Mouse (Mus musculus) midbrain, embryonic 13.5 days (tissue): ENCODE measurements at regions not wholly inside any gene's neighbourhood (a gene's known extent, or its start where the extent isn't known, plus 50 kb on each side); places are given as distances from the start of the nearest gene placed in this dataset.

ENCODE experiments used
- ATAC-seq: fragments of 200-750 bp; cut with Nextera tagmentation; 2 replicates; pipeline ENCODE4 v1.8.0; 2017; ENCODE audit warnings: mild to moderate bottlenecking, moderate TSS enrichment, moderate library complexity
- H3K27ac ChIP-seq: fragments of 300-500 bp; sonication (generic); 2 replicates; pipeline ENCODE4 v1.5.1; 2015; ENCODE audit warnings: inconsistent platforms, mild to moderate bottlenecking, moderate library complexity
- H3K27me3 ChIP-seq: fragments of 300-500 bp; sonication (generic); 2 replicates; pipeline ENCODE4 v1.6.1; 2015; ENCODE audit warnings: mild to moderate bottlenecking, inconsistent platforms
- H3K36me3 ChIP-seq: fragments of 300-500 bp; sonication (generic); 2 replicates; pipeline ENCODE4 v1.6.1; 2015; ENCODE audit warnings: mild to moderate bottlenecking, inconsistent platforms
- H3K4me1 ChIP-seq: fragments of 300-500 bp; sonication (generic); replicated peaks from 2 replicates; pipeline ENCODE4 v1.6.1; 2015; ENCODE audit warnings: inconsistent platforms
- H3K4me2 ChIP-seq: fragments of 300-500 bp; sonication (generic); replicated peaks from 2 replicates; pipeline ENCODE4 v1.6.1; 2015; ENCODE audit warnings: moderate library complexity, mild to moderate bottlenecking, inconsistent platforms
- H3K4me3 ChIP-seq: fragments of 300-500 bp; sonication (generic); replicated peaks from 2 replicates; pipeline ENCODE4 v1.5.1; 2015; ENCODE audit warnings: mild to moderate bottlenecking, inconsistent platforms
- H3K9ac ChIP-seq: fragments of 300-500 bp; sonication (generic); replicated peaks from 2 replicates; pipeline ENCODE4 v1.6.1; 2015; ENCODE audit warnings: mild to moderate bottlenecking, inconsistent platforms
- H3K9me3 ChIP-seq: fragments of 300-500 bp; sonication (generic); 2 replicates; pipeline ENCODE4 v1.6.1; 2016; ENCODE audit warnings: mild to moderate bottlenecking, inconsistent platforms
- WGBS: fragments of 180-500 bp; shearing (Covaris S2); methylation state at CpG from one replicate; pipeline ENCODE4 v1.1.7; 2015; 5-methylcytosine and 5-hydroxymethylcytosine counted together

- Histone ChIP-seq H3K9ac (no peak overlapping the region), H3K36me3 (no peaks in the 10 kb centered on the region), H3K27me3 (no peaks in the 10 kb centered on the region), H3K4me2 (no peak overlapping the region), H3K27ac (no peak overlapping the region), H3K4me3 (no peak overlapping the region), H3K9me3 (no peaks in the 10 kb centered on the region), H3K4me1 (no peaks in the 10 kb centered on the region)
- WGBS = 81% methylated on average over 14 of the region's 14 CpGs
- ATAC-seq = peak; percentile 88
Measured at GRCm38 (mm10) chr12:51118021-51118694, 229.7 kb upstream of the G2e3 start.

DNA sequence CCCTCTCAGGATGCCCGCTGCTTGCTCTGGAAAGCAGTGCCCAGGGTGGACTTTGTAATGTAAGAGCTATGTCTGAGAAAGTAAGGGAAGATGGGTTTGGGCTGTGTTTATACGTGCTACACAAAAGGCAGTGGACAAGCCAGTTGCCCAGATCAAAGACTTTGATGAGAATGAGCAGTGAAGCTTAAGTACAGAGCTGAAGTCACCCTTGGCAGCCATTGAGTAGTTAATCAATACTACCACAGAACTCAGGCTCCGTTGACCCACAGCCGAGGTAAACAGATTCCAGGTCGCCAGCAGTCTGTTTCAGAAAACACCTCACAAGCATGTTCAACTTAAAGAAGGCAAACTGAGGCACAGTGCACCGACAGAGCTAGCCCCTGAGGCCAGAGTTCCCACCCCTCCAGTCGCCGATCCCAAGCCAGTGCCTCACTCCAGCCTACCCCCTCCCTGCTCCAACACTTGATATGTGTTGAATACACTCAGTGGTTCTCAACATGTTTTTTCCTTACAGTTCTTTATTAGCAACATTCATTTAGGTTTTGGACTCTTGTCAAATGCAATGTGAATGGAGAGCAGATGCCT, 230.3 kb upstream of the G2e3 start:
- H3K36me3 ChIP-seq = no peaks in the 10 kb centered on the region
- H3K4me2 ChIP-seq = no peak overlapping the region
- WGBS = 69% methylated on average over 8 of the region's 8 CpGs
- no peak overlapping the region for H3K9ac ChIP-seq
- peak overlapping the region; percentile 25; the same call in 1 of the 2 replicates for H3K27ac ChIP-seq
- no peaks in the 10 kb centered on the region for H3K9me3 ChIP-seq
- no peak overlapping the region for H3K4me3 ChIP-seq
- peak; percentile 75 for ATAC-seq
- H3K4me1 ChIP-seq = no peaks in the 10 kb centered on the region
- H3K27me3 ChIP-seq = no peaks in the 10 kb centered on the region

DNA sequence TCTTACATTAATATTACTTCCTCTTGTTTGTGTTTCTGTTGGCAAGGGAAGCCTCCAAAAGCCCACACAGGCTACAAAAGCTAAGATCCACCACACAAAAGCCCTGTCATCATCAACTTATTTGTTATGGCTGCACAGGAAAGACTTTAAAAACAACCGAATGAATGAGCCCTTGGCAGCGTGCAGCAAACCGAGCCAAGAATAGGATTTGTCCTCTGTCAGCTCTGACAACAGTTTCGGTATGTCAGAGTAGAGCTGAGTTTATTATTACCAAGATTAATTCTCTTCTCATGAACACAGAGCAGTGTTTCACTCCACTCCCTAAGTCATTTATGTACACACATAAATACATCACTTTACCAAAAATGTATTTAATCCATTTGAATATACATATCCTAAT, 236.1 kb upstream of the G2e3 start:
- 0 out of 2 replicates have a peak, but pooled peaks cover 4% of the 10 kb centered on the region for H3K4me1 ChIP-seq
- ATAC-seq = no peak
- H3K9me3 ChIP-seq = no peaks in the 10 kb centered on the region
- H3K9ac ChIP-seq = no peak overlapping the region
- no peak overlapping the region for H3K4me2 ChIP-seq
- no peaks in the 10 kb centered on the region for H3K36me3 ChIP-seq
- 0 out of 2 replicates have a peak overlapping the region, but pooled peaks have one; percentile 14 for H3K27ac ChIP-seq
- 0 out of 2 replicates have a peak, but pooled peaks cover 2% of the 10 kb centered on the region for H3K27me3 ChIP-seq
- WGBS = 41% methylated on average over 4 of the region's 4 CpGs
- no peak overlapping the region for H3K4me3 ChIP-seq

- Histone ChIP-seq H3K4me1 (0 out of 2 replicates have a peak, but pooled peaks cover 4% of the 10 kb centered on the region), H3K4me2 (no peak overlapping the region), H3K9ac (no peak overlapping the region), H3K36me3 (no peaks in the 10 kb centered on the region), H3K27me3 (0 out of 2 replicates have a peak, but pooled peaks cover 2% of the 10 kb centered on the region), H3K27ac (no peak overlapping the region), H3K4me3 (no peak overlapping the region), H3K9me3 (no peaks in the 10 kb centered on the region)
- no peak for ATAC-seq
- WGBS = 93% methylated on average over 5 of the region's 5 CpGs
Measured at GRCm38 (mm10) chr12:51108044-51108443, 239.8 kb upstream of the G2e3 start.

DNA sequence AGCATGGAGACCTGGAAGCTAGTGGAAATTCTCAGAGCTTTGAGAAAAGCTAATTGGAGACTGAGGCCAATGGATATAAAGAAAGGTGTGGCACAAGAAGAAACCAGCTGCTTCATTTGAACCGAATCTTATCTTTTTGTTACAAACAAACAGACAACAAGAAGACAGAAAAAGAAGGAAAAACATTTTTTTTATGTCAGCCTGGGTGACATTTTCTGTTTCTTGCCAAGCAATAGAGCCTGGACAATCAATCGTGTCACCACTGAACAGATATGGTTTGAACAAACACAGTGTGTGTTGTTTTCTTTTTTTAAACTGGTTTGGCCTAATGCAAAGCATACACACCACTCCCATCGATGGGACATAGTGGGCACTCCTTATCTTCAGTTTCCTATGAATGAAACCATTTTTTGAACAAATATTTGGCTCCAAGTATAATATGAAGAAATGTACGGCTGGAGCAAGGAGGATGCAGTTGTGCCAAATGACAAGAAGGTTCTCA, 244.3 kb upstream of the G2e3 start:
- no peak overlapping the region for H3K9ac ChIP-seq
- no peaks in the 10 kb centered on the region for H3K4me1 ChIP-seq
- H3K4me3 ChIP-seq = no peak overlapping the region
- no peak overlapping the region for H3K4me2 ChIP-seq
- no peaks in the 10 kb centered on the region for H3K27me3 ChIP-seq
- H3K9me3 ChIP-seq = no peaks in the 10 kb centered on the region
- no peaks in the 10 kb centered on the region for H3K36me3 ChIP-seq
- no peak for ATAC-seq
- WGBS = 92% methylated on average over 4 of the region's 4 CpGs
- no peak overlapping the region for H3K27ac ChIP-seq

GRCm38 (mm10) chr12:51101636-51102035, 246.2 kb upstream of the G2e3 start:
- H3K4me3 ChIP-seq = no peak overlapping the region
- H3K9ac ChIP-seq = no peak overlapping the region
- H3K4me2 ChIP-seq = no peak overlapping the region
- no peaks in the 10 kb centered on the region for H3K9me3 ChIP-seq
- H3K4me1 ChIP-seq = no peaks in the 10 kb centered on the region
- H3K36me3 ChIP-seq = no peaks in the 10 kb centered on the region
- no peak overlapping the region for H3K27ac ChIP-seq
- no peak for ATAC-seq
- WGBS = 82% methylated on average over 6 of the region's 6 CpGs
- no peaks in the 10 kb centered on the region for H3K27me3 ChIP-seq

GRCm38 (mm10) chr12:51100868-51101267, 247.0 kb upstream of the G2e3 start:
- ATAC-seq = 0 out of 2 replicates have a peak, but pooled peaks have one; percentile 20

GRCm38 (mm10) chr12:51095974-51096373, 251.9 kb upstream of the G2e3 start:
- no peak overlapping the region for H3K4me2 ChIP-seq
- H3K9ac ChIP-seq = no peak overlapping the region
- no peak overlapping the region for H3K4me3 ChIP-seq
- H3K4me1 ChIP-seq = no peaks in the 10 kb centered on the region
- no peak for ATAC-seq
- no peaks in the 10 kb centered on the region for H3K9me3 ChIP-seq
- no peak overlapping the region for H3K27ac ChIP-seq
- WGBS = 67% methylated on average over 4 of the region's 4 CpGs
- H3K27me3 ChIP-seq = no peaks in the 10 kb centered on the region; the same call in 1 of the 2 replicates
- no peaks in the 10 kb centered on the region for H3K36me3 ChIP-seq

More at GRCm38 (mm10) chr12:51100868-51101267, 247.0 kb upstream of the G2e3 start:
- WGBS = 94% methylated on average over 5 of the region's 5 CpGs
- Histone ChIP-seq H3K27ac (no peak overlapping the region), H3K9ac (no peak overlapping the region), H3K4me2 (no peak overlapping the region), H3K9me3 (no peaks in the 10 kb centered on the region), H3K4me3 (no peak overlapping the region), H3K4me1 (no peaks in the 10 kb centered on the region), H3K27me3 (no peaks in the 10 kb centered on the region), H3K36me3 (no peaks in the 10 kb centered on the region)

DNA sequence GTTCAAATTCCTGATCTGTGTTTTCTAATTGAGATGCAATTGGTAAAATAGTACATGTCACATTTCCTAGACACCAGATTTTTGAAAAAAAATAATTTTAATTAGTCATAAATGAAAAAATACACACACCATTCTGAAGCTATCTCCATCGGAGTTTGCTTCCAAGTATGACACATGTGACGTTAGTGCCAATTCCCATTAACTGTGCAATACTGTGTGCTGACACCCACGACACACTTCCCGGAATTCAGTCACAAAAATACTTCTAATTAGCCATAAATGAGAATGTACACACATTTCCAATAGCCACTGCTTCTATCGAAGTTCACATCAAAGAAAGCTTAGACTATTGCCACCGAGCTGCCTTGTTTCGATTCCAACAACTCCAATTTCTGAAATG, 258.5 kb upstream of the G2e3 start:
- Histone ChIP-seq H3K9ac (no peak overlapping the region), H3K36me3 (no peaks in the 10 kb centered on the region), H3K27ac (no peak overlapping the region), H3K27me3 (peaks cover 15% of the 10 kb centered on the region), H3K9me3 (no peaks in the 10 kb centered on the region), H3K4me2 (no peak overlapping the region), H3K4me1 (no peaks in the 10 kb centered on the region), H3K4me3 (no peak overlapping the region)
- 86% methylated on average over 7 of the region's 7 CpGs for WGBS
- no peak for ATAC-seq

- Histone ChIP-seq H3K27ac (no peak overlapping the region), H3K4me1 (peaks cover 9% of the 10 kb centered on the region), H3K9ac (no peak overlapping the region), H3K36me3 (no peaks in the 10 kb centered on the region), H3K4me3 (no peak overlapping the region), H3K4me2 (no peak overlapping the region), H3K9me3 (no peaks in the 10 kb centered on the region), H3K27me3 (peaks cover 10% of the 10 kb centered on the region)
- WGBS = 9% methylated on average over 8 of the region's 8 CpGs
- peak; percentile 90 for ATAC-seq
Measured at GRCm38 (mm10) chr12:51081809-51082208, 266.1 kb upstream of the G2e3 start.

- no peak for ATAC-seq
- WGBS = 81% methylated on average over 1 of the region's 1 CpGs
- Histone ChIP-seq H3K27ac (no peak overlapping the region), H3K9ac (no peak overlapping the region), H3K4me2 (no peak overlapping the region), H3K36me3 (no peaks in the 10 kb centered on the region), H3K4me3 (no peak overlapping the region), H3K4me1 (no peaks in the 10 kb centered on the region; the same call in 1 of the 2 replicates), H3K27me3 (peaks cover 5% of the 10 kb centered on the region; the same call in 1 of the 2 replicates), H3K9me3 (no peaks in the 10 kb centered on the region)
Measured at GRCm38 (mm10) chr12:51073503-51073902, 274.4 kb upstream of the G2e3 start.

DNA sequence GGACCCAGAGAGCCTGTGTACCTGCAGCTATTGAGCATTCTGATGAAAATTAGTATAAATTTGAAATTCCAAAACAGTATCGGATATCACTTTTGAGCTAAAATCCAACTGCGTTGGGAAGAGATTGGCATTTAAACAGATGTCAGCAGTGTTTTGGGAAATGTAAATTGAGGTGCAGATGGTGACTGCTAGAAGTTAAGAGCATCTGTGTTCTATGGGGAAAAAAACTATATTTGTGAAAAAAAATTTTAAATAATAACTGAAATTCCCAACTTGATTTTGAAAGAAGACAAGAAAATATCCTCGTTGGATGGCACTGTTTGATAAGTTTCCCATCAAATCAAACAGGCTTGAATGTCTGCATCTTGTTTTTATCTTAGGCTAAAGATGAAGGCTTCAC, 286.9 kb upstream of the G2e3 start:
- no peaks in the 10 kb centered on the region for H3K4me1 ChIP-seq
- no peak overlapping the region for H3K4me3 ChIP-seq
- H3K9me3 ChIP-seq = no peaks in the 10 kb centered on the region
- no peak overlapping the region for H3K9ac ChIP-seq
- WGBS = 86% methylated on average over 3 of the region's 3 CpGs
- H3K27ac ChIP-seq = no peak overlapping the region
- no peaks in the 10 kb centered on the region for H3K36me3 ChIP-seq
- no peaks in the 10 kb centered on the region for H3K27me3 ChIP-seq
- ATAC-seq = no peak
- no peak overlapping the region for H3K4me2 ChIP-seq
